Mouse (Mus musculus): ENCODE data around the gene Prr15l. TPM values are rescaled to one million over a fixed set of nuclear protein-coding genes. Genes with fewer than 3 reads are reported as not detected.

Gene Prr15l
- polyA plus RNA-seq (2017; shearing (Covaris generic)): not detected

DNA sequence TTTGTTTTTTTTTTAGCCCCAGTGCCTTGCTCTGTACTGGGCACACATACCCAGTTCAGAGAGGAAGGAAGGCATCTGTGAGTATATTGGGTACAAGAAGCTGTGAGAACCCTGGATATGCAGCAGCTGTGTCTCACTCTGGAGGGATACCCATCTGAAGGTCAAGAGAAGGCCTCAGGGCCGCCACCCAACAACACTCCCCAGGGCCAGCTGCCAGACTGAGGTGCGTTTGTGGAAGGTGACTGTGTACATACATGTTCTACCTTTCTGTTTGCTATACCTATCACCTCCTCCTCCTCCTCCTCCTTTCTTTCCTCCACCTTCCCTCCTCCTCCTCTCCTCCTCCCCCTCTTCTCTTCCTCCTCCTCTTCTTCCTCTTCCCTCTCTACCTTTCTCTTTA is at the start of gene Prr15l:
Gene Prr15l, plus strand, starts transcription at position 17 of the 400 bp plus-strand sequence.

DNA sequence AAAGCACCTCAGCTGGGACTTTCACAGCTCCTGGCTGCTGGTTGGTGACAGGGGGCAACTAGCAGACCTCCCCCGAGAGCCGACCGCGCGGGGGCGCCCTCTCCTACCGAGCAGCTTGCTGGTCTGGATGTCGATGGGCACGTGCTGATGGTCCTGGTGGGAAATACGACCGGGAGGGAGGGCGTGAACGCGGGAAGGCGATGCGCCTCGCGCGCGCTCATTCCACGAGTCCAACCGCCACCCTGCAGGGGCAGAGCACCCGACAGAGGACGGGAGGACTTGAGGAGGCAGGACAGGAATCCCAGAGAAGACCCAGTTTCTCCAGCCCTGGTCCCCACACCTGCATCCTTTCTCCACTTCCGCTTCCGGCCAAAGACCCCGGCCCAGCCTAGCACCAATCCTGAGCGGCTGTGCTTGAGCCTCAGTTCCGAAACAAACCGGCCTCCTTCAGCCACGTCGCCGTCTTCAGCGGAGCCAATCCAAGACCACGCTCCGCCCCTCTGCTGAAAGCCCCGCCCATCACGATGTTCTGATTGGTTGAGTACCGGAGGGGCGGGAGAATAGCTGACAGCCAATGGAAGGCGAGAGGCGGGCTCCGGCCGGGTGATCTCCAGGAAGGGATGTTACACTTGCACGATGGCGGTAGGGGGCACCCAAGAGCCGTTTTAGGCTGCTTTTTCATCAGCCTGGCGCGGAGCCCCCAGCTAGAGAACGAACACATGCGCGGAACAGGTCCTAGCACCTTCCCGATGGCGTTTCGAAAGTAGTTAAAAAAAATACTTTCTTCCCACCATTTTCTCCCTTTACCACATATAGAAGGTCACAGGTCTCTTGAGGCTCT is 11.6 kb upstream of the Prr15l start, which contains the start of gene Cdk5rap3:
Gene Cdk5rap3, minus strand, starts transcription at position 453 of the 841 bp plus-strand sequence.

DNA sequence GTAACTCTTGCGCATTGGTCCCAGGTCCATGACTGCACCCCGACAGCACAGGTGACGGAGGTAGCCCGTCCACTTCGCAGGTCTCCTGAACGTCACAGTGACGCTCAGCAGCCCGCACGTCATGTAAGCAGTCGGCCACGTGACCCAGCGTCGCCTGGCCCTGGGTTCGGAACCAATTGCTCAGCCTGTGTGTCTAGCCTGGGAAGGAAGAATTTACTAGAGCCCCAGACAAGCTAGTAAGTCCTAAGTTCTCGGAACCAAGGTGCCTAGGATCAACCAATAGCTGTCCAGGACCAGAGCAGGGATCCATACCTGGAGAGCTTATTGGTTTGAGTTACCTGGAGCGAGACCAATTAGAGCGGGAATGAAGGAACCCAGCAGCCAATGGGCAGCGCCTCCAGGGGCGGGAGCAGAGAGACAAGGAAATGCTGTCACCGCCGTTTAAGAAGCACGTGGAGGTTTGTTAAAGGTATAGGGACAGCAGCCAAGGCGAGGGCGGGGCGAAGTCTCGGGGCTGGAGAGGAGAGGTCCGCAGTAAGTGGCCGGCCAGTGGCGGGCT is 15.9 kb downstream of the Prr15l start, which contains the start of gene Pnpo:
Gene Pnpo, minus strand, starts transcription at position 241 of the 559 bp plus-strand sequence.

DNA sequence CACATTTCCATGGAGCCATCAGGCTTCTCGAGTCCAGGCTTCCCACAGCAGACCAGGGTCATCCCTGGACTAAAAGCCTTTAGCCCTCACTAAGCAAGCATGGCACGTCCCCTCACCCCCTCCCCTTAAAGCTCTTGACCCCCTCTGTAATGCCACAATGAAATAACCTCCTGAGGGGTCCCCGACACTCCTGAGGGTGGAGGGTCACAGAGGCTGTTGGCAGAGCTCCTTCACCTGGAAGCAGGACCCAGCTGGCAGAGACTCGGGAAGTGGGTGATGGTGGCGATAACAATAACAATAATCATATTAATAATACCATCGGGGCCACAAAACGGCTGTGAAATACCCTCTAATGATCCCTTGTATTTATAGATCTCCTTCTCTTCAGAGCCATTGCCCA is 55.0 kb downstream of the Prr15l start, which contains the start of gene Sp2:
Gene Sp2, minus strand, starts transcription at position 101 of the 400 bp plus-strand sequence.

Other genes with a start within 250 kb of the Prr15l start
- 16.7 TPM for gene Snx11, start 150.5 kb upstream of the Prr15l start, polyA plus RNA-seq (2017; shearing (Covaris generic))
- gene Cbx1, start 139.0 kb upstream of the Prr15l start, polyA plus RNA-seq (2017; shearing (Covaris generic)): 24.1 TPM
- gene Nfe2l1, start 98.1 kb upstream of the Prr15l start, polyA plus RNA-seq (2017; shearing (Covaris generic)): 45.8 TPM
- gene Copz2, start 78.2 kb upstream of the Prr15l start, polyA plus RNA-seq (2017; shearing (Covaris generic)): not detected
- gene Cdk5rap3, start 11.6 kb upstream of the Prr15l start, polyA plus RNA-seq (2017; shearing (Covaris generic)): 66.9 TPM
- 39.7 TPM for gene Pnpo, start 15.9 kb downstream of the Prr15l start, polyA plus RNA-seq (2017; shearing (Covaris generic))
- 76.5 TPM for gene Sp2, start 54.9 kb downstream of the Prr15l start, polyA plus RNA-seq (2017; shearing (Covaris generic))
- gene Sp6, start 85.3 kb downstream of the Prr15l start, polyA plus RNA-seq (2017; shearing (Covaris generic)): 4.6 TPM
- 3.8 TPM for gene Scrn2, start 101.8 kb downstream of the Prr15l start, polyA plus RNA-seq (2017; shearing (Covaris generic))
- gene Lrrc46, start 113.3 kb downstream of the Prr15l start, polyA plus RNA-seq (2017; shearing (Covaris generic)): not detected
- 36.8 TPM for gene Mrpl10, start 113.5 kb downstream of the Prr15l start, polyA plus RNA-seq (2017; shearing (Covaris generic))
- gene Osbpl7, start 122.5 kb downstream of the Prr15l start, polyA plus RNA-seq (2017; shearing (Covaris generic)): 19.6 TPM
- 208 TPM for gene Tbx21, start 187.2 kb downstream of the Prr15l start, polyA plus RNA-seq (2017; shearing (Covaris generic))
- gene Tbkbp1, start 223.4 kb downstream of the Prr15l start, polyA plus RNA-seq (2017; shearing (Covaris generic)): 4.8 TPM